Mouse (Mus musculus) right cerebral cortex, adult 2 months (tissue): ENCODE measurements around the gene Capns2.
"Not testable (repeated sequence)": the region's sequence is repeated elsewhere in the genome, so short reads cannot be mapped to it uniquely, and the experiment has no call there.

ENCODE experiments used
- DNase-seq, 2 experiments: peaks; one replicate each; pipeline ENCODE4 v3.0.0; 2021 to 2022; ENCODE audit warnings: low spot score in 2 of 2

Capns2 gene

DNA sequence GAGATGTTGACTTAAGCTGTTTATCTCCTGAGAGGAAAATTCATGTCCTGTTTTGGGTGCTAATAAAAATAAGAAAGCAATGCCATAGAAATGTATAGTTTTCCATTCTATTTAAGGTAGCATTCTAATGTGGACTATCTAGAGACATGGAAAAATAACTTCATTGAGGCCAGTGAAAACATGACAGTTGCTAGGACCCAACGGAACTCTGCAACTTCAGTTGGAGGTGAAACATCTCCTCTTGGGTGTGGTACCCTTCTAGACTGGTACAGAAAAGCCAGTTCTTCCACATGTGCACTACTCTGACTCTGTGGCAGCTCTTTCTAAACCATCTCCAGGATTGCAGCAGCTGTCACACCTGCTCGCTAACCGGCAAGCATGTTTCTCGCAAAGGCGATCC lies at the start of gene Capns2:
TSS of gene Capns2 (plus strand) at position 301 of the 400 bp plus-strand sequence.
- DNase-seq, result no peak

DNA sequence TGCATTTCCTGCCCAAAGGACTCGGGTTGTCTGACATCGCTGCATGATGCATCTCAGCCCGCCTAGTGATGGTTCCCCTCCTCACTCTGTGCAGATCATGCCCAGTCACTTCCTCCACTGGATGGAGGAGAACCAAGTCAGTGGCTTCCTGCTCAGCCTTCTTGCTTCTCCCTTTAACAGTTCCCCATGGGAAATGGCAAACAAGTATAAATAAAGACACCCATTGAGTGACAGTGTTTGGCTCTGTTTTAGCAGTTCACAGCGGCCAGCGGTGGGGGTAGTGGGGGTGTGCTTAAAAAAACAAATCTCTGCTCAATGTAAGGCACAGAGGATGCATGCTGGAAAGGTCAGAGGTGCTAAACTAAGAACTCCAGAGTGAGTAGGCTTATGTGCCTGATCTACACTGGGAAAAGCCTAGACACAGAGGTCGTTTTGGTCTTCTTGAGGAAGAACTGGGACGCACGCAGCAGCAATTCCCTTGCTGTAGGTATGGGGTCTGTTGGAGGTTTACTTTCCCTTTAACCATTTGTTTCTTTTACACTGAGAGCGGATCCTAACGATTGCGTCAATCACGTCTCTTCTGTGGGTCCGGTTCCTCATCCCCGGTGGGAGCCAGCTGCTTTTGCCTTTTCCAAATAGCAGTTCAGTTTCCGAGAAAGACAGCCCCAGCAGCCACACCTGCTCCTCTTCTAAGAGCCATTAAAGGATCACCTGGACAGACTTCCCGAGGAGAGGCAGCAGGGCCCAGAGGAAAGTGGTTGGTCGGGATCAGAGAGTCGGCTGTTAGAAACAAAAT lies 47.8 kb upstream of the Capns2 start:
- DNase-seq, result no peak

DNA sequence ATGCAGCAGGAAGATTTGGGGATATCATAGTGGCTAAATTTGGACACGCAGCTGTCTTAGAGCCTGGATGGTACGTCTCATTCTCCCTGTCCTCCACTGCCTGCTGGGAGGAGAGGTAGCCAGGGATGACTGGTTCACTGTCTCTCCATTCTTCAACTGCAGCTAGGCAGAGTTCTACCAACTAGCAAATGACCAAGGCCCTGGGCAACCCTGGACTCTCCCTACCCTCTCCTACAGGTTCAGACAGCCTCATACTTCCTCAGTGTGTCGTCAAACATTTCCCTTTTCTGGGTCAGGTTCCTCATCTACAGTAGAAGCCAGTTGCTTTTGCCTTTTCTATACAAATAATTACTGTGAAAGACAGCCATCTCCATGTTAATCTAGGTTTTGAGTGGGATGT lies 46.5 kb upstream of the Capns2 start:
- no peak for DNase-seq

DNA sequence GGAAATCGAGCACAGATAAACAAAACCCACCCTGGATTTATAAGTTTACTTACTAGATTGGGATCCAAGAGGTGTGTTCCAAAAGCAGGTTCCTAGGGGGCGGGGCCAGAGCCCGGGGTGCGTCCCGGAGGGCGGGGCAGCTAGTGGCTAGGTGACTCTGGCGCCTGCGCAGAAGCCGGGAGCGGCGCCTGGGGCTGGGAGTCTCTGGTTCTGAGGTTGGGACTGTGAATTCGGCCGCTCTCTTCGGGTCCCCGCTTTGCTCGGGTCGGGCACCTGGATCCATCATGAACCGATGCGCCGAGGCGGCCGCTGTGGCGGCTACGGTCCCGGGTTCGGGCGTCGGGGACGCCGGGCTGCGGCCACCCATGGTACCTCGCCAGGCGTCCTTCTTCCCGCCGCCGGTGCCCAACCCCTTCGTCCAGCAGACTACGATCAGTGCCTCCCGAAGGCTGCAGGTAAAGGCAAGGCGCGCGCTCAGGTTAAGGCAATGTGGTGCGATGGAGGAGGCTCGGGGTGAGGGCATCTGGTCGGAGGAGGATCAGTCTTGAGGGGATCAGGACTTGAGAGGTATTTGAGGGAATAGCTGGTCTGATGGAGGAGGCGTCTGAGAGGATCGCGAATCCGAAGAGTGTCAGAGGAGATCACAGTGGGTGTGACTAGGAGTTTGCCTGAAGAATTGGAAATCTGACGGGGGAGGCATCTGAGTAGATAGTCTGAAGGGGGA lies 45.9 kb upstream of the Capns2 start, which contains the start of gene Lpcat2:
TSS of gene Lpcat2 (plus strand) at position 169 of the 724 bp plus-strand sequence.
- peak; percentile 81 to 83 for DNase-seq

DNA sequence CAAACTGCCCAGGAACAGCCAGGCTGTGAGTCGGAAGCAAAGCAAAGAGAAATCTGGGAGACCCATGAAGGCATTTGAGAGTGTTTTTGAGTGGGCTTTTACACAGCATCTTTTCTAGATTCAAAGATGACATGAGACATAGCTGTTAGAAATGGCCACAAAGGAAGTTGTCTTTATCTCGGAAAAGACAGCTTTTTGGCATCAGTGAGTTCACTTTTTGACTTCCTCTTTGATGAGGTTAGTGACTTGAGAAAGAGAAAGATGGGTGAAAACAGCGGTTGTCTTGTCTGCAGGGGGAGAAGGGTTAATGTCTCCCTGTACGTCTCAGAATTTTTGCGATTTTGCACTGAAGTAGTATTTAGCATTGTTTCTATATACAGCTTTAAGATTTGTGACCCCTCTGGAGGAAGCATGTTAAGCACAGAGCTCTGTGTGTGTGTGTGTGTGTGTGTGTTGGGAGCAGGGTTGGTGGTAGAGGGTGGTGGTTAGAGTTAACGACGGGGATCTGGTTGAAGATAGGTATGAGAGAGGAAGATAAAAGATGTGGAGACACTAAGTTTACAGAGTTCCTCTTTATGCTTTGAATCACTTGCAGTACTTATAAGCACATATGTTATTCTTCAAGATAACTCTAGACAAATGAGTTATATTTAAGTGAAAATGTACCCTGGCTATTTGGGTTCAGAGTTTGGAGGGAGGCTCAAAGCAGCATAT lies 44.8 kb upstream of the Capns2 start:
- no peak for DNase-seq

DNA sequence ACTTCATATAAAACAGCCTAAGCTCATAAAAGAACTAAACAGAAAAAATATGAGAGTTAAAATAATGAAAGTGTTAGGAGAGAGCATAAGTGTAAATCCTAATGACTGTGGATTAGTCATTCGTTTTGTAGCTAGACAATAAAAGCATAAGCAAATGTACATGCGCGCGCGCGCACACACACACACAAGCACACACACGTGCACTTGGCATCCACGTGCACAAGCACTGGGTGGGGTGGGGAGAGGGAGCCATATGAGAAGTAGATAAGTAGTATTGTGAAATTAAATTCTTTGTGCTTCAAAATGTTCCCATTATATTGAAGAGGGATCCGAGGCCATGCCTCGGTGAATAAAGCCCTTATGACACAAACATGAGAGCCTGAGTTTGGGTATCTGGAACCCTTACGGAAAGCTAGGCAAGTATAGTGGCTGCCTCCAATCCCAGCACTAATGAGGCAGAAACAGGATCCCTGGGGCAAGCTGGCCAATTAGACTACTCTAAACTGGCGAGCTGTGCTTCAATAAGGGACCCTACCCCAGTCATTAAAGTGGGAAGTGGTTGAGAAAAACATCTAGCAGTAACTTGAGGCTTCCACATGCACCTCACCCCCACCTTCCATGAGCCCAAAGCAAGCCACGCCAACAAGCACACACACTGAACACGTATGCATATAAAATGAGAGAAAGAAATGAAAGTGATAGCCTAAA lies 42.6 kb upstream of the Capns2 start:
- DNase-seq, result no peak

DNA sequence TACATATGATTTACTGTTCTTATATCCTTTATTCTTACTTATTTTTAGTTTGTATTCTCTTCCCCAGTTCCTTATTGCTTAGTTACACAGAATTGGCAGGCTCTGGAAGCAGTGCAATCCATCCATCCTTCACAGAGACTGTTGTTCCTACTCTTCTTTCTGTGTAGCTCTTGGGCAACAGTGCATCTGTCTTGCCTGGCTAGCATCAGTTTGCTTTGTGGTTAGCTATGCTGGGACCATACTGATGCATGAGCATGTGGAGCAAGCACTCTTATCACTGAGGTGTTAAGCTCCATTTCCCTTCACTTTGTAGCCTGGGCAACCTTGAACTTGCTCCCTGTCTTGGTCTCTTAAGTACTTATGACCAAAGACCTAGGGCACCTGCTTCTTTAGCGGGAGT lies 39.2 kb upstream of the Capns2 start:
- no peak for DNase-seq

DNA sequence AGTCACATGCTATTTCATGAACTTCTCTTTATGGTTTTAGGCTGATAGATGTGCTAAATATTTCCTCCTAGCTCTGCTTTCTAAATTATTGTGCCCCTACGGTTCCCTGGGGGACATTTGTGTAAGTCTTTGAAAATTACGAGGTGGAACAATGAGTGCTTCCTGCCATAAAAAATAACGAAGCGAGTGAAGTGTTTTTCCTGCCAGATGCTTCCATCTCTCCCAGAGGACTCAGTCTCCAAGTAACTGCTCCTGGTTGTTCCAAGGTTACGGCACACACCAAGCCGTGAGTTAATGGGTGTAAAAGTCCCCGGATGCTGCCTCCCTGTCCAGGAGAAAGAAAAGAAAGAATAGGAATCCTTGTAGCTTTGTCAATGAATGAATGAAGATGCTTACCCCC lies 30.9 kb upstream of the Capns2 start:
- no peak for DNase-seq

DNA sequence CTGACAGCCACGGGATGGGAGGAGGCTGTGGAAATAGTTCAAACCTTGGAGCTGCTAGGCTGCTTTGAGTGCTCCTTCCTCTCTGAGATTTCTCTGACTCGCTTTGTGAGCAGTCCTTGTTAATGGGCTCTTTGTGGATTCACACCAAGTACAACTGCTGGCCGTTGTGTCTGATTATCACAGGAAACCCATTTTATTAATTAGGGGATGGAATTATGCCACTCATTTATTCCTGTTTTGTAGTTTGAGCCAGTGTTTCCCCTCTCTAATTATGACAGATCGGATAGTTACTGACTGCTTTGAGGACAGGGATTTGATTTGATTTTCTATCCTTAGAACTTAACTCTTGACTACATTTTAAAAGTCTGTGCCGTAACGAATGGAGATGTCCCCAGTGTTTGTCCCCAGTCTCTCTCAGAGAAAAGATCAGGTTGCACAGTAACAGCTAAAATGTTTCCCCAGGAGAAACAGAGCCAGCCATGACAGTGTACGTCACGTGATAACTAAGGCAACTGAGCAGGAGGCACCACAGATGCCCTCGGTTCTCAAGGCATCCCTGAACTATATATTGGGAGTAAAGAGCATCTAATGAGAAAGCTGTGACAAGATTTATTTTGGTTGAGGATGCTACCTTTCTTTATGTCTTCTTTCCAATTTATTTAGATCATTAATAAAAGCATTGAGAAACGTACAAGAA lies 29.0 kb upstream of the Capns2 start:
- DNase-seq, result no peak

DNA sequence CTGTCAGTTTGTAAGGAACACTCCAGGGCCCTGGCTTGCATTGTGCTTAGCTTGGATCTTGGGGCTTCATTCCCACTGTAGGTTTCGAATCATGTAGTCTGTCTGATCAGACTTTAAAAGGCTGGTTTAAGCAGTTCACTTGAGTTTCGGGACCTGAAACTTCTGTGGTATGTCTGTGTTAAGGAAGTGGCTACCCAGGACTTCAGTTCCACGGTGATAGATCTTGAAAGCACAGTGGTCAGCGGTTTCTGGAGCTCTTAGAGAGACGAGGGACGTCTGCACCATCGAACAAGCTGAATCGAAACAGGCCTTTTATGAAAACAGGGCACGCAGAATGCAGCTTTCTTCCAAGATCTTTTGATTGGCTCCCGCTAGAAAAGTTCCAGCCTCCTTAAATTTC lies 25.4 kb upstream of the Capns2 start:
- DNase-seq, result no peak

DNA sequence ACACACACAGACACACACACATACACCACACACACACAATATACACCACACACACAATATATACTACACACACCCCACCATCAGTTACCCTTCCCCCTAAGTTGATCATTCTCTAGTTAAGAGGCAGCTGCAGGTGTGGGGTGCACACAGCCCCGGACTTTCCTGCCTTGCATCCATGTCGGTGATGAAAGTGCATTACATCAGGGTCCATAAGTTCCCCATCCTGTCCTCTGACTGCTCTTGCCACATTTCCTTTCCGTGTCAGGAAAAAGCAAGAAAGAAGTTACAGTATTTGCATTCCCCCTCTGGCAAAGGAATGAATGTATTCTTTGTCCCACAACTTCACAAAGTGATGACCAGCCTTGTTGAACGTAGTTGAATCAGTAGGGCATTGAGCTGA lies 20.0 kb upstream of the Capns2 start:
- no peak for DNase-seq

DNA sequence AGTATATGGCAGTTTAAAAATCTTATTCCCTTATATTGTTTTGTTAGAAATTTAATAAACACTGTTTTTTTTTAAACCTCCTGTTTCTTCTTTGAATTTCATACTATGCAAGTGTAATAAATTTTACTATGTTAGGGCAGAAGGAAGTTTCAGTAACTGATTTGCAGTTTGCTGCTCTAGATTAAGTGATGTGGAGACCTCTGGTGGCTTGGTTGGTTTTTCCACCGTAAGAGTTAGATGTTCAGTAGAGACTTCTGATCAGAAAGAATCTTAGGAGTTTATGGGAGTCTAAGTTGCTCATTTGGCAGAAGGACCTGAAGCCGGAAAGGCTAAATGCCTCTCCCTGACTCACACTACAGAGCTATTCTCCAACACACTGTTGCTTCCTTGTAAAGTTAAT lies 17.4 kb upstream of the Capns2 start:
- DNase-seq, result peak; percentile 12 to 26

DNA sequence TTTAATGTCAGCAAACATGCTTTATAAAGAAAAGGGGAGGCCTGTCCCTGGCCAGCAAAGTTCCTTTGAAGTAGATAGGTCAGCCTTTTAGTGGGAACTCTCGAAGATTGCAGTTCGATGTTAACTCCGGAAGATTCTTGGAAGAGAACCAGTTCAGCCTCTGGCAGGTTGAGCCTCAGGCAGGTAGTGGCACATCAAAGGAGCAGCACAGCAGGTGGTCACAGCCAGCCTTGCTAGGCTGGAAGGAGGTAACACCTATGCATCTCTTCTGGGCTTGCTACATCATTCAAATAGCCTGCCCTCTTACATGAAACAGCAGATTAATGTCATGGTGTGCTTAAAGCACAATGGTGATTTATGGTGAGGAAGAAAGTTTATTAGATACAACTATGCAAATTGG lies 9.0 kb upstream of the Capns2 start:
- not testable (repeated sequence) for DNase-seq

DNA sequence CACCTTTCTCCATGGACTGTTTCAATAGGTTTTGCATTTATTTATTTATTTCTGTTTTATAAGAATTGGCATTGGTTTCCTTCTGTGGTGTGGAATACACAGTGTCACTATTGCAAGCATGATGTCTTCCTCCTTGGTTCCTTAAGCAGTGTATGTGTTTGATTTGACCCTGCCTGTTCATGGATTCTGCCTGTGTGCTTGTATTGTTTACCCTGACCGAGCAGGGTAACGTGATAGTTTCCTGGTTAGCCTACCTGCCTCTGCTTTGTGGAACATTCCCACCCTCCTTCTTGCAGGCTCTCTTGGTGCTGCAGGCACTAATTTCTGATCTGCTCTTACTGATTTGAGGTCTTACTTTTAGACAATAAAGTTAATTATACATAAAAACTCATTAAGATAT lies 7.3 kb upstream of the Capns2 start:
- no peak for DNase-seq

DNA sequence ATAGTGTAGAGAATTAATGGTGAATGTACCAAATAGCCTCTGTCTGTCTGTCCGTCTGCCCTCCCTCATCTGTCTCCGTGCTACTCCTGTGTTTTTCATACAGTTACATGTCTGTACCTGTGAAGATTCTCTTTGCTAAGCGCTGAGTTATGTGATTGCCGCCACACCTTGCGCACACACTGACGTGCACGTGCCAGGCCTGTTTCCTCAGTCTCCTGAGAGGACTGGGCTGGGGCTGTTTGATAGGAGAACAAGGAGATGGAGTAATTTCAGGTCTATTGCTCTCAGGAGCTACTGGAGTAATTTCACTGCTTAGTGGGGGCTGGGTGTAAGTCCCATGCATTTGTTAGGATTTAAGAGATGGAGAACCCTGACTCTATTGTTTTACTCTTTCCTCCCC lies 6.2 kb upstream of the Capns2 start:
- no peak for DNase-seq

DNA sequence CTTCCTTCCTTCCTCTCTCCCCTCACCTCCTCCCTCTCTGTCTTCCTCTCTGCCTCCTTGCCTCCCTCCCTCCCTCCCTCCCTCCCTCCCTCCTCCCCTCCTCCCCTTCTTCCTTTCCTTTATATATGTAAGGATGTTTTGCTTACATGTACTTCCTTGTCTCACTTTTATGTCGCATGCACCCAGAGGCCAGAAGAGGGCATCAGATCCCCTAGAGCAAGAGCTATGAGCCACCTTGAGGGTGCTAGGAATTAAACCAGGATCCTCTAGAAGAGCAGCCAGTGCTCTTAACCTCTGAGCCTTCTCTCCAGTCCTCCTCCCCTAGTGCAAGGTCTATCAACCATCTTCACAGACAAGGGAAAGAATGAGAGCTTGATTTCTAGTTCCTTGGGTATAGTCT lies 5.2 kb upstream of the Capns2 start:
- DNase-seq, result no peak

DNA sequence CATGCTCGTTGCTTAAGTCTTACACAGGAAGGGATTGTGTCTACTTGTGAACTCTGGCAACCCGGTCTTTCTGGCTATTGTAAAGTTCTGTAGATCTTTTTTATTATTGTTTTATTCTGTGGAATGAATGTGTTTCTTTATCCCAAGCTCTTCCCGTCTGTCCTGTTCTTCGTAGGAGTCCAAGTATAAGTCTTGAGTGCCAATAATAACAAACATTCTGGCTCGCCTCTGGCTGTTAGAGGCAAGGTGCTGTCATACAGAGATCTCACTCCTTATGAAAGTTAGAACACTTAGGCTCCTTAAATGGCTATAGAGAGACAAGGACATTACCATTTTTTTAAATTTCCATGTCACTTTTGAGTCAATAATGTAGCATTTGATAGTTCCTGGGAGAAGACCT lies 4.6 kb upstream of the Capns2 start:
- DNase-seq, result no peak

DNA sequence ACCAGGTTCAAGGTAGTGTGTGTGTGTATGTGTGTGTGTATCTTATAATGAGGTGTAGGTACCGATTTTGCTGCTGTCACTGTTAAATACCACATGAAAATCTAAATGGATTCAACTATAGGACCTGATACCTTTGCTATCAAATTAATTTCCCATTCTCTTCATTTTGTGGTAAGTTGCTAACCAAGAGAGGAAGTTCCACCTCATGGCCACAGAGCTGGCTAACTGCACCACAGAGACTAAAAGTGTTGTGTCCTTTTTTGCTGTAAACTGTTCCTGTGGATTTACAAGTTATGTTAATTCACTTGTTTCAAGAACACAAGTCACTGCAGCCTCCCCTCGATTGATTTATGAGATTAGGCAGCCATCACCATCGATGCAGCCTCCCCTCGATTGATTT lies 3.4 kb upstream of the Capns2 start:
- DNase-seq, result no peak

DNA sequence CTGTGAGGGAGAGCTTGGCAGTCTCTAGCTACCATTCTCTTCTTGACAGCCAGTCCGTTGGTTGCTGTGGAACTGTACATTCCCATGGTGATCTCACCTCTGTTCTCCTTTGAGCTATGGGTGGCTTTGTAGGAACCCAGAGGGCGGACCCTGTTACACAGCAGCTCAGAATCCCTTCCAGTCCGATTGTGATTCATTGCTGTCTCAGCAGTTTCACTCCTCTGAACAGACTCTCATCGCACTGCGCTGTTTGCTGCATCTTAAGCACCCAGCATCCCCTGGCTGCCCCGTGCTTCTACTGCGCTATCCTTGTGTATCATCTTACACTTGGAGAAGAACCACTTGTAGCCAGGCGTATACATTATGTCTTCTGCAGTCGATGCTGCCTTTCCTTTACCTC lies 1.6 kb upstream of the Capns2 start:
- DNase-seq, result no peak

DNA sequence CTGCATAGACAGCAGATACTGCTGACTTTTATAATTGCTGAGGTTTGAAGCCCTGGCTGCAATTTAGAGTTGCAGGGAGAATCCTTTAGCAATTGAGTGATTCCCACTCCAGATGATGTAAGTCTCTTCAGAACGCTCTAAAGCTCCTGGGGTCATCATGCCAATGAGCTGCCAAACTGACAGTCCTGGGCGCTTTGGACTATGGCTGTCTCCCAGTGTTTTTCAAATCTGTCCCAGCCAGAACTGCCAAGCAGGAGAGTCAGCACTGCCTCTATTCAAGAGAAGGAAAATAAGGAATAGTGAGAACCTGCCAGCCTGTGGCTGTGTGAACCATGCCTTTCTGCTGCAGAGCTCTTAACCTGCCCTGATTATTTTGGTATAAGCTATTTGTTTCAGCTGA lies 1.8 kb downstream of the Capns2 start:
- no peak for DNase-seq

DNA sequence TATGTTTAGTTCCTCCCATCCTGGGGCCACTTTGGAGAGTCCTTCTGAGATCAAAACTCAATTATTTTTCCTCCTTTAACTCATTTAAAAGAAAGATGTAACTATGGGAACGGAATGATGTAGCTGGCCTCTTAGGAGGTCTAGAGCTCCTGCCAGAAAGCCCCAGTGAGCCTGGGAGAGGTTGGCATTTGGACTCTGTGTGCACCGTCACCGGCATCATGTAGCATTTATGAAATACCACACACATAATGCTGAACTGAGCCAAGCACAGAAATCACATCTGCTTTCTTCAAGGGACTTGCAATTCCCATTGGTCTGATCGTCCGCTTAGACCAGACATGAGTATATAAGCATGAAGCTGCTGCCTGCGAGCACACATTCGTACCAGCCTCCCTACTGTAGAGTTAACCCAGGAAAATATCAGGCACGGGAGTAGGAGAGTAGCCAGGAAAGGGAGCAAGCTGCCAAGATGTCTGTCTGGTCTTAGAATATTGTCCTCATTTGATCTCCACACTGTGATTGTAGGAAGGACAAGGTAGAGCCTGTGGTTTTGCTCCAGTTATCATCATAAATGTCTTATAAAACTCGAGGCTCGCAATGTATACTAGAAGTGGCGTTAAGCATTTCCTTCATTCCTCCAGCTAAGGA lies 2.4 kb downstream of the Capns2 start:
- DNase-seq, result no peak
